Mouse (Mus musculus) retina, postnatal 7 days (tissue): Measurements from ENCODE around the gene Erbb4.

ENCODE experiments used
- DNase-seq: peaks from one replicate; pipeline ENCODE4 v3.0.0-alpha.2; 2012; ENCODE audit warnings: low read depth, low spot score

The Erbb4 gene

DNA sequence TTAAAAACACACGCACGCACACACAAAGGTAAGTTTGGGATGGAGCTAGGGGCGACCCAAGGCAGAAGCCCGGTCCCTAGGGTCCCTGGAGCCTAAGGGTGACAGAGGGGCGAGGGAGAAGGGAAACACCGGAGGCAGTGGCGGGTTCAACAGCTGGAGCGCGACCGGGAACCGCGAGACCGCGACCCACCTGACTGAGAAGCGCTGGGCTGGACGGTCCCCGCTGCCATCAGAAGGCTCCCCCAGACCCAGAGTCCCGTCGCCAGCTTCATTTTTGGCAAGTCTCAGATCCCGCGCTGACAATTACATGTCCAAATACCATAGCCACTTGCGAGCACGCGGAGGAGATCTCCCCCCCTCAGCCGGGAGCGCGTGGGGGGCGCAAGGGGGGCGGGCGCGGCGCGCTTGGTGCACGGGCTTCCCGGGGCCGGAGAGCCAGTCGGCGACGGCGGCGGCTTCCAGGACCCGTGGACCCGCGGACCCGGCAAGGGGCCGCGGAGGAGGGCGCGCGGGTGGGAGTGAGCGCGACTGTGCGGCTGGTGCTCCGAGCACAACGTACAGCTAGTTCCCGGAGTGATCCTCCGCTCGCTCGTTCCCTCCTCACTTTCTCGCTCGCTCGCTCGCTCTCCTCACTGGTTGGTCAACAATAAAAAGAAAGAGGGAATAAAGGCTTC is at the start of gene Erbb4:
Gene Erbb4, minus strand, starts transcription at position 575 of the 674 bp plus-strand sequence.
- DNase-seq = no peak

DNA sequence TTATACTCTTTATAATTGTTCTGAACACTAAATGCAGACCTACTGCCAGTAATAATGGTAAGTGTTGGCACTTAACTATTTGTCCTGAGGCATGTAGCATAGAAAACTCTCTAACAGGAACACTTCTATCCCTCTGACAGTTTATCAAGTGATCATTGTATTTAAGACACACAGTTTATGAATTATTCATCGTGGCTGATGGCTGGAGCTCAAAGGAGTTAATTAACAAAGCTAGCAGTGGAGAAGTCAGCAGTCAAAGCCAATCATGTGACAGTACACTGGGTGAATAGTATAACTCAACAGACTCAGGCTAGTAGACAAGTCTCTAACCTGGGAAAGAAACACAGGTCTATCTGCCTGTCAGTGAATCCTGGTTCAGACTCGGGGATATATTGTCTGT is 49.5 kb upstream of the Erbb4 start:
- DNase-seq = no peak

DNA sequence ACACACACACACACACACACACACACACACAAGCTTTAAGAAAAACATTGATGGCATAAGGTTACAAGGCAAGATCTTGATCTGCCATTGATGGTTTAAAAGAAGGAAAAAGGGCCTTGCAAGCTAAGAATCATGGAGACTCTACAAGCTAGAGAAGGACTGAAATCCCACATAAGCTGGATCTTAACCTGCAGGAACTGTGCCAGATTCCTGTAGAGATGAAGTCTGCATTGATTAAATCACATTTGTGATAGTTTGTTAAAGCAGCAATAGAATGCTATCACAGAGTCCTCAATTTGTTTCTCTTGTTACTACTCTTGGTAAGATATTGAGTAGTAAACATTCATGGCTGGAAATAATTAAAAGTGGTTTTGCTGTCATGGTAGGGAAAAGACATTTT is 33.5 kb upstream of the Erbb4 start:
- DNase-seq = no peak

DNA sequence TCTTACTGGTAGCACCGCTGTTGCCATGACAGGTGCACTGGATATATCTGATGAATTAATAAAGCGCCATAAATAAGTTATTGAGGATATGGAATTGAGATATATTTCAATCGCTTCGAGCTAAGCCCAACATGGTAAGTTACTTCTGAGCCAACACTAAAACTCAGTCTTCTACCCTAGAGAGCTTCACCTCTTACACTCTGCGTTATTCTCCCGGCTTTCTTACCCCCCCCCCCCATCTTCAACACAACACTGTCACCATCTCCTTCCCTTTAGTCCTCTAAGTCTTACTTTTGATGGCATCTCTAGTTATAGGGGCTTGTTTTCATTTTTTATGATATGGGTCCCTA is 31.6 kb upstream of the Erbb4 start:
- no peak for DNase-seq

DNA sequence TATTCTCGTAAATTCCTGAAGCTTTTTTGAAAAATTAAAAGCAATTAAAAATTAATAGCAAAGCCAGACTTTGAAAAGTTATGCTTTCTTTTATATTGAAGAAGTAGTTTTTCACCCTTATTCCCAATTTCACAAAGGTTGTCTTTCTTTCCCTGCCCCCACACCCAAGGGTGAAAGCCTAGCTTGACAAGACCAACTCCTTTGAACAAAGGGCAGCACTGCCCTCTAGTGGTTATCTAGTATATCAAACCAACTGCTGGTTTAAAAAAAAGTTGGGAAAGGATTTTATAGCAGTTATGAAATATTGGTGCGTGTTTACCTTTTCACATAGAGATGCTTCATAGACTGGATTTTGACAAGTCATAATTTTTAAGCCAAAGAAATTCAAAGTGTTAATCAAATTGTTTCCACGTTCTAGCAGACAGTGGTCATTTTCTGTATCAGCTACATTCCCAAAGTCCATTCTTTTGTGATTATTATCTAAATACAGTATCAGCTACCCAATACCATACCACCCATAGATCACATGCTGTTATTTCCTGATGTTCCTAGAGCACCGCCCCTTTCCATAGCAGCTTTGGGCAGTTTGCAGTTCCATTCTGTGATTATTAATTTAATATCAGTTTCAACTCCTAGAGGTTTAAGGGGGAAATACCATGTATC is 31.1 kb upstream of the Erbb4 start:
- DNase-seq = peak; percentile 63

DNA sequence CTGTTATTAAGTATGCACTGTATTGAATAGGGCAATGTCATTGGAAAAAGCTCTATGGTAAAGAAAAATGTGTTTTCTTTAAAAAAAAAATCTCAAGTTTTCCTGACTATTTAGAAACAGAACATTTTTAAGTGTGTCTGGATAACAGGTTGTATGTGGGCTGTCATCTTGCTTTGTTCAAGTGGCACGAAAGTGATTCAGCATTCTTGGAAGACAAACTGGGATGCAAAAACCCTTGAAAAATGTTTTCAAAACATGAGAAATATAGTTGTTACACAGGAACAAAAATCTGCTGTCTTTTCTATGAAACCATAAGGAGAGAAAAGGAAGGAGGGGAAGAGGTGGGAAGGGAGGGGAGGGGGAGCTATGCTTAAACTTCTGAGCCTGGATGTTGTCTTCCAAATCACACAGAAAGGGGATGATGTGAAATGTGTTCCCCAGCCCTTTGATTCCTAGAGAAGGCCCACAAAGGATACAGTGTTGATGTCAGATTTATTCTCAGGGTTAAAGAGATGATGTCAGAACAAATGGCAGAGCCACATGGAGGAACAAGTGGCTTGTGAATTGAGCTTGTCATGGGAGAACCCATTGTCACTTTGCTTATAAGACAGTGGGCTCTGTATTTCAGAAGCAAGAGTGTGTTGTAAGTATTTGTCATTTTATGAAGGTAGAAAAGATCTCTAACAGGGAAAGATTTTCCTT is 16.4 kb upstream of the Erbb4 start:
- DNase-seq = no peak

- no peak for DNase-seq
Measured at GRCm38 (mm10) chr1:69118249-69118938, 10.5 kb upstream of the Erbb4 start.

DNA sequence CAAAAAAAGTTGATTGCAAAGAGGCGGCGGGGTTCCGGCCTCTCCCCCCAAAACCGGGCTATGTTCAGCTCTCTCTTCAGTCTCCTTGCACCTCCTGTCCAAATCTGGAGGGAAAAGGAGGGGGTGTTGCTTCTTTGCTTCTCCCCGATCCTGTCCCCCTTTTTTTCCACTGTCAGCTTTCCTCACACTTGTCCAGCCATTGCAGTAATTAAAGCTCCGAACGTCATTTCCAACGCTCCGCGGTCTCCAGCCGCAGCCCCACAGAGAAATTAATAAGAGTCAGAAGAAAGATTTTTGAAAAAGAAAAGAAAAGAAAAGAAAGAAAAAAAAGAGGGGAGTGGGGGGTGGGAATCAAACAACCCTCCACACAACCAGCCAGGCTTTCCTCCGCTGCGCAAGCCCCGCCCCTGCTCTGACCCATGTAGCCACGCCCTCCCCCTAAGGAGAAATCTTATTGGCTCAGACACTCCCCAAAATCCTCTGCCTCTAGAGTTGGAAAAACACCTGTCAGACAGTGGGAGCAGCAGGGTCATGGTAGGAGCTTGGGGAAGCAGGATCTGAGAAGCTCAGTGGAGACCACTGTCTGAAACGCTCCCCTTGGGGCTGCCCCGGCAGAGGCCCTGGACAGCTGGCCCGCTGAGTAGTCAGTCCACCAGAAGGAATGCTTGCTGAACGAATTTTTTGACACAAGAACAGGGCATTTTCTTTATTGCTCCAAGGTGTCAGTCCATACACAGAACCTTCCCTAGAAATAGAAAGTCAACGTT is 483 bp upstream of the Erbb4 start:
- no peak for DNase-seq

DNA sequence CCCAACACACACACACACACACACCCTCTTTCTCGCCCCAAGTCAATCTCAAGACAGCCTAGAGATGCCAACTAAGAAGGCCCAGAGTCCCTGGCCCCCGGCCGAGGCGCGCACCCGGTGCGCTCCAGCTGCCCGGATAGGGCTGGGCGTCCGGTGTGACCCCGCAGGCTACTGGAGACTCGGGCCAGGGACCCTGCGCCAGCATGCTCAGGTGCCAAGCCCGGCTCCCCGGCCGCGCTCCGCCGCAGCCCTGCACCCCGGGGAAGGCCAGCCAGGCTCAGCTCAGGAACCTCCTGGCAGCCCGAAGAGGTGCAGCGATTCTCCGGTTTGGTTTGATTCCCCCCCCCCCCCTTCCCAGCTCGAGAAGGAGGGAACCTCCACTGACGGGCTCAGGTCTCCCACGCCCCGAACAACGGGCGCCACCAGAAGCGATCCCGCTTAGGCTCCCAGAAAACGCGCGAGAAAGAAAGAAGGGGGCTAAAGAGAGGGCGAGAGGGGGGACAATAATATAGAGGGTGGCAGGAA is 860 bp downstream of the Erbb4 start:
- DNase-seq = no peak

DNA sequence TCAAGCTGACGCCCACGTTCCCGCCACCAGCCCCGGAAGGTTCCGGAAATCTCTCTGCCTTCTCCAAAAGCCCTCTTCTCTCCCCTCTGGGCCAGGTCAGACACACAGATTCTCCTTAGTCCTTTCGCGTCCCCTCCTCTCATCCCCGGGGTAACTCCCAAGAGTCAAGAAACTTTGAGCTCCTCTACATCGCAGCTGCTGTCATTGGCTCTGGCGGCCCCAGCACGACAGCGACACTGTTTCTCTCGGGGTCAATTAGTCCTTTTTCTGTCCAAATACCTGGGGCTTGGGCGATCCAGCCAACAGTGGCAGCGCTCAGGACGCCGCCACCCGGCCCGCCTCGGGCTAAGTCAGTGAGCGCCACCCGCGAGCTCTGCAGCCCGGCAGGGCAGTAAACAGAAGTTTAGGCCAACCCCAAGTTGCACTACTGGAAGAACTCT is 1.5 kb downstream of the Erbb4 start:
- no peak for DNase-seq

DNA sequence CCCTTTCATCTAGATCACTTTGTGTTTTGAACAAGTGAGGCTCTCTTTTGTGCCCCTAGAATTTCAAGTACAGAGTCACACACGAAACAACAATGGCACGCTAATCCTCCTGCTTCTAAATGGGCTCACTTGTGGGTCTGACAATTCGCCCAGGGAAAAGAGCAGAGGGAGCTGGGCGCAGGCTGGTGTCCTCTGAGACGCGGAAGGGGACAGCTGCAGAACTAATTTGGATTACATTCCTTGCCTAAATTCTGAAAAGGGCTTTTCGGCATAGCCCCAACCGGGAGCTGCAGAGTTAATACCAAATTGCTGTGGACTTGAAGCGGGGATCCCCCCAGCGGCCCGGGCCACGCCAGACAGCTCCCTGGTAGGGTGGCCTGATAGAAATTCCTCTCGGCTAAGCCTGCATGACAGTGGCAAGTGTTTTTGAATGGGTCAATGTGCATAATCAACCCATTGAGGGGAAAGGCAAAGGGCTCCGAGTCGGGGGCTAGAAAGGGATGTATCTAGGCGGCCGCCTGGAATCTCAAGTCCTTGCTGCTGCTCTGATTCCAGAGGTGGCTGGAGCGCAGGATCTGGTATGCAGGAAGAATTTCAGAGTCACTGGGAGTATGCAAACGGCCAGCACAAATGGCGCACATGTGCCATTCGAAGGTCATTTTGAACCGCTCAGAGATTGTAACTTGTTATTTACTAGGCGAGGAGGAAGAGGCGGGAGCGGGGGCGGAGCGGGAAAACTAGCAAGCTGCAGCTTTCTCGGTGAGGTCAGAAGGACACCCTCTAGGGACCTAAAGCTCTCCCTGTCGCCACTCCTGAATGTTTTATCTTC is 2.2 kb downstream of the Erbb4 start:
- DNase-seq = no peak

GRCm38 (mm10) chr1:69105096-69105492 is 2.8 kb downstream of the Erbb4 start:
- DNase-seq = no peak

- DNase-seq = no peak
Measured at GRCm38 (mm10) chr1:69103211-69103706, 4.6 kb downstream of the Erbb4 start.

DNA sequence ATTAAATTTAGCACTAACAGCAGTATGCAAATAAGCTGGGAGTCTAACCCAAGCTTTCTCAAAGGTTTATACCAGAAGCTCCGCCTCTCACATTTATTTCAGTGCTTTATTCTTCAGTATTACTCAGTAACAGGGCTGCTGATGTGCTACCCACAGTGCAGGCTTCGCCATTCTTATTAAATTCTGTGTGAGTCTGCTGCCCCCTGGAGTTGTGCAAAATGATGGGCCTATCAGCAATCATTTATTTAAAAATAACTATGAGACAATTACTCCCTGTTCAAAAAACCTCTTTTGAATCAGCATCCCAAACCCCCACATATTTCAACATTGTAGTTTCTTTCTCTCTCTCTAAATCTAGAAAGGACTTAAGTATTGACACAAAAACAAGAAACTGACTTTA is 6.2 kb downstream of the Erbb4 start:
- DNase-seq = no peak

DNA sequence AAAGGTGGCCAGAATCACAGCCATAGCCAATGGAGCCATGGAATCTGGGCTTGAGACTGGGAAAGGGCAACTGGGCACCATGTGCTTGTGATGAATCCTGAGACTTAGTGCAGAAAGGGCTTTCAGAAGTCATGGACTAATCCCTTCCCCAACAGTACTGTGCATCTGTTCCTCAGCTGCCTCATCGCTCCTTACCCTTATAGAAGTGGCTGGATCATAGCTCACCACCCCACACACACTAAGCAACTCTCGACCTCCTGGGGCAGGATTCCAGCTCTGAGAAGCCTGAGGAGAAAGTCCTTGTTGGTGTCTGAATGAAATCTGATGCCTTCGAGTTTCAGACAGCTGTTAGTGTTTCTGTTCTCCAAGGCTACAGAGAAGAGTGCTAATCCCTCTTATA is 14.8 kb downstream of the Erbb4 start:
- no peak for DNase-seq

DNA sequence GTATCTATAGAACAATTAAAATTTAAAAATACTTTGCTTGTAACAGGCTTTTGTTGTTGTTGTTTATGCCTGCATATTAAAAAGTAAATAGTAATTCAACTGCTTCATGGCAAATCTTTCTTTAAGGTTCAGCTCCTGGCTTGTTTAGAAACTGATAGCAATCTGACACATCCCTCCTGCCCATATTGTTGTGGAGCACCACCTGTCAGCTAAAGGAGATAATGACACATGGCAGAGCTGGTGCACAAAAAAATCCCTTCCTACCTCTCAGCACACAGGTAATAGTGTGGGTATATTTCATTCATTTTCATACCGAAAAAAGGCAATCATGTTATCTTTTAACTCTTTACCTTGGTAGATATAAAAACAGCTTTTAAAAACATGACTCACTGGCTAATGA is 18.5 kb downstream of the Erbb4 start:
- DNase-seq = no peak

DNA sequence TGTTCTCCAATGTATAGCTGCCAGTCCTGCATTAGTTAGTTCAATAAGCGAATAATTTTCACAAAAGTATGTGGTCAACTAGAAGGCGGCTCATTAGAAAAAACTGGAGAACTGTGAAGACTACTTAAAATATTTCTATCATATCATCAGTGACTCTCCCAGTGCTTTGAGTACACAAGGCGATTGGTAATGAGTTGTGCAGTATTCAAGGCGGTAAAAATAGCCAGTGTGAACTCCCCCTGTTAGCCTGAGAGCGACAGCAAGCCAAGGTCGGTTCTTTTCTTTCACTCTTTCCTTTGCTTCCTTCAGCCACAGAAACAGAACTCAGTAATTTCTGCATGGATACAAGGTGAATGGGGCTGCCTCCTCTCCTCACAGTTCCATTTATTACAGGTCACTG is 22.1 kb downstream of the Erbb4 start:
- no peak for DNase-seq

DNA sequence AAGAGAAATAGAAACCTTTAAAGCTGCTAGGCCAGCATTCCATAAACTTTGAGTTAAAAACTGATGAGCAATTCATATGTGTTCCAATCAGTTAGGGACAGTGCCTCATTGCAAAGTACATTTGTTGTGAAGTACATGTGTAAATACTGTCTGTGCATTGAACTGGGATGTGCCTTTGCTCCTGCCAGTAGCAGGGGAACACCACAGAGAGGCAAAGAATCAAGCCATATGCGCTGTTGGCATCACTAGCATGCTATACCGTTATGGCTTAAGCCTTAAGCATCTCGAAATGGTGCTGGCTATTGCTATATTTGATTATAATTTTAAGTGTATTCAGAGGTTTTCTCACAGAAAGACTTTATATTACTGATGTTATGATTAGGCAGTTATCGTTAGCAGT is 58.9 kb downstream of the Erbb4 start:
- DNase-seq = no peak

DNA sequence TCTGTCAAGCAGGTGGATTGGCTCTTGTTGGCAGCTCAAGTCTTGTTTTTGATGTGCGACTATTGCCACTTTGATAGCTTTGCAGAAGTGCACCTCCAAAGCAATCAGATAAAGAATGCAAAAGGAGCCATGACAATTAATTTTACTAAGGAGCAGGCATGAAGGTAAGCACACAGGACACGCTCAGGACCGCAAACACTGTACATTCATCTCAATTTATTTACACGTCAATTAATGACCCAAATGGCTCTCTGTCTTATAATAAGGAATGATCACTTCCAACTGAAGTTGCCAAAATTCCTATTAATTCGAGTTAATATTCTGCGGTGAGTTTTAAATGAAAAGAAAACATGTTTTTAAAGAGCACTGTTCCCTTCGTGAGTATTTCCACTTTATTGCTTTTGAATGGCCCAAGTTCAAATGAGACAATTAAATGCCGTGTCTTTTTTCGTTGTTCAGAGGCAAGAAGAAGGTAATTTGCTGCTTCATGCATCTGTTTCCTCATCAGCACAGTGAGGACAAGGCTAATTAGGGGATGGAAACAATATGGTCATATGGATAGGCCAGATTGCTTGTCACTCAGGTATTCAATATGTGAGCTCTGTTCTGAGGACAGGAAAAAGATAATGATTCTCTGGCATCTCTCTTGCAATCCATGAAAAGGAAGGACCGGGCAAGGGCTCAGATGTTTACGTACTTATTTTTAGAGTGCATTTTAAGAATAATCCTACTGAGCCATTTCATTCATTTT is 61.5 kb downstream of the Erbb4 start:
- DNase-seq = no peak

GRCm38 (mm10) chr1:69027816-69028215 is 80.0 kb downstream of the Erbb4 start:
- DNase-seq = no peak
